Mouse (Mus musculus) heart, postnatal 0 days (tissue): ENCODE measurements at regions not wholly inside any gene's neighbourhood (a gene's known extent, or its start where the extent isn't known, plus 50 kb on each side); places are given as distances from the start of the nearest gene placed in this dataset.

ENCODE experiments used
- ATAC-seq: fragments of 200-750 bp; cut with Nextera tagmentation; 2 replicates; pipeline ENCODE4 v1.8.0; 2017; ENCODE audit warnings: low read depth, moderate number of reproducible peaks, moderate library complexity; ENCODE audit not compliant: insufficient read depth
- DNase-seq: peaks from one replicate; pipeline ENCODE4 v3.0.0-alpha.2; 2016; ENCODE audit warnings: low spot score
- H3K27ac ChIP-seq: fragments of 300-500 bp; sonication (generic); 2 replicates; pipeline ENCODE4 v1.5.1; 2014; ENCODE audit warnings: low read depth, mild to moderate bottlenecking
- H3K27me3 ChIP-seq: fragments of 300-500 bp; sonication (generic); 2 replicates; pipeline ENCODE4 v1.6.1; 2014; ENCODE audit warnings: low read length, mixed read lengths; ENCODE audit not compliant: control insufficient read depth, insufficient read depth
- H3K36me3 ChIP-seq: fragments of 300-500 bp; sonication (generic); replicated peaks from 2 replicates; pipeline ENCODE4 v1.6.1; 2014; ENCODE audit warnings: low read length, mixed read lengths; ENCODE audit not compliant: control insufficient read depth, insufficient read depth
- H3K4me1 ChIP-seq: fragments of 300-500 bp; sonication (generic); 2 replicates; pipeline ENCODE4 v1.6.1; 2014; ENCODE audit warnings: antibody characterized with exemption; ENCODE audit not compliant: control insufficient read depth, insufficient read depth
- H3K4me2 ChIP-seq: fragments of 300-500 bp; sonication (generic); 2 replicates; pipeline ENCODE4 v1.6.1; 2014; ENCODE audit warnings: low read depth, mild to moderate bottlenecking, low read length, moderate library complexity
- H3K4me3 ChIP-seq: fragments of 300-500 bp; sonication (generic); 2 replicates; pipeline ENCODE4 v1.5.1; 2014; ENCODE audit warnings: low read depth, low read length
- H3K9ac ChIP-seq: fragments of 300-500 bp; sonication (generic); replicated peaks from 2 replicates; pipeline ENCODE4 v1.6.1; 2014; ENCODE audit warnings: low read depth, low read length, mixed read lengths
- H3K9me3 ChIP-seq: fragments of 300-500 bp; sonication (generic); replicated peaks from 2 replicates; pipeline ENCODE4 v1.6.1; 2016; ENCODE audit warnings: low read length; ENCODE audit not compliant: control insufficient read depth
- CTCF ChIP-seq: IDR thresholded peaks from 2 replicates; pipeline ENCODE4 v1.5.1; 2016; ENCODE audit warnings: antibody characterized with exemption, control low read depth, low read depth
- EP300 ChIP-seq: IDR thresholded peaks from 2 replicates; pipeline ENCODE4 v1.6.1; 2016; ENCODE audit warnings: antibody characterized with exemption, low read depth
- WGBS: fragments of 180-500 bp; shearing (Covaris S2); extraction: QIAGEN DNeasy Blood & Tissue Kit; methylation state at CpG from one replicate; pipeline ENCODE4 v1.1.7; 2014; 5-methylcytosine and 5-hydroxymethylcytosine counted together

GRCm38 (mm10) chr11:114284820-114285666, 218.2 kb upstream of the Sdk2 start:
- WGBS: 74% methylated on average over 20 of the region's 20 CpGs
- H3K4me1 ChIP-seq: no peaks in the 10 kb centered on the region
- no peak overlapping the region for H3K4me2 ChIP-seq
- DNase-seq (no peak), ATAC-seq (no peak)
- no peak overlapping the region for H3K4me3 ChIP-seq
- H3K9me3 ChIP-seq: no peaks in the 10 kb centered on the region
- no peaks in the 10 kb centered on the region for H3K27me3 ChIP-seq
- no peak overlapping the region for H3K27ac ChIP-seq
- H3K36me3 ChIP-seq: no peaks in the 10 kb centered on the region
- TF ChIP-seq EP300 (no peak), CTCF (no peak)
- H3K9ac ChIP-seq: no peak overlapping the region

GRCm38 (mm10) chr11:114283208-114283607, 216.4 kb upstream of the Sdk2 start:
- Histone ChIP-seq H3K9ac (no peak overlapping the region), H3K4me2 (no peak overlapping the region), H3K4me3 (no peak overlapping the region), H3K27ac (no peak overlapping the region), H3K36me3 (no peaks in the 10 kb centered on the region), H3K4me1 (no peaks in the 10 kb centered on the region), H3K27me3 (no peaks in the 10 kb centered on the region), H3K9me3 (no peaks in the 10 kb centered on the region)
- no peak for TF ChIP-seq EP300
- TF ChIP-seq CTCF: peak; percentile 70
- ATAC-seq: 0 out of 2 replicates have a peak, but pooled peaks have one; percentile 47
- DNase-seq: peak; percentile 48
- 47% methylated on average over 4 of the region's 5 CpGs for WGBS

GRCm38 (mm10) chr11:114282566-114282965, 215.7 kb upstream of the Sdk2 start:
- Histone ChIP-seq H3K4me2 (no peak overlapping the region), H3K27ac (no peak overlapping the region), H3K4me1 (no peaks in the 10 kb centered on the region), H3K4me3 (no peak overlapping the region), H3K9ac (no peak overlapping the region), H3K36me3 (no peaks in the 10 kb centered on the region), H3K27me3 (no peaks in the 10 kb centered on the region), H3K9me3 (no peaks in the 10 kb centered on the region)
- DNase-seq: no peak
- TF ChIP-seq CTCF (no peak), EP300 (no peak)
- no peak for ATAC-seq
- 37% methylated on average over 5 of the region's 5 CpGs for WGBS

- ATAC-seq: no peak
- H3K27ac ChIP-seq: no peak overlapping the region
- WGBS: 67% methylated on average over 9 of the region's 9 CpGs
Measured at GRCm38 (mm10) chr11:114281846-114282245, 215.0 kb upstream of the Sdk2 start.

GRCm38 (mm10) chr11:114281041-114281695, 214.3 kb upstream of the Sdk2 start:
- H3K9me3 ChIP-seq: no peaks in the 10 kb centered on the region
- no peak overlapping the region for H3K9ac ChIP-seq
- H3K27me3 ChIP-seq: no peaks in the 10 kb centered on the region
- no peak for ATAC-seq
- H3K36me3 ChIP-seq: no peaks in the 10 kb centered on the region
- no peak overlapping the region for H3K4me2 ChIP-seq
- H3K4me3 ChIP-seq: no peak overlapping the region
- no peak for TF ChIP-seq CTCF
- no peak for TF ChIP-seq EP300
- H3K27ac ChIP-seq: no peak overlapping the region
- WGBS: 76% methylated on average over 14 of the region's 14 CpGs
- H3K4me1 ChIP-seq: no peaks in the 10 kb centered on the region
- no peak for DNase-seq

More at GRCm38 (mm10) chr11:114281846-114282245, 215.0 kb upstream of the Sdk2 start:
- no peak overlapping the region for H3K4me2 ChIP-seq
- no peak overlapping the region for H3K4me3 ChIP-seq
- no peaks in the 10 kb centered on the region for H3K36me3 ChIP-seq
- no peak overlapping the region for H3K9ac ChIP-seq
- H3K9me3 ChIP-seq: no peaks in the 10 kb centered on the region
- no peak for DNase-seq
- no peaks in the 10 kb centered on the region for H3K4me1 ChIP-seq
- no peaks in the 10 kb centered on the region for H3K27me3 ChIP-seq
- TF ChIP-seq CTCF (no peak), EP300 (no peak)
